Mouse (Mus musculus): ENCODE results near the gene Tmem123. TPM values are rescaled to one million over a fixed set of nuclear protein-coding genes. Genes with fewer than 3 reads are reported as not detected.
A peak's percentile ranks its signal among the peaks of the same experiment; 100 is the strongest.

Tmem123 gene
- polyA plus RNA-seq, 1 experiment: 25.1 TPM

DNA sequence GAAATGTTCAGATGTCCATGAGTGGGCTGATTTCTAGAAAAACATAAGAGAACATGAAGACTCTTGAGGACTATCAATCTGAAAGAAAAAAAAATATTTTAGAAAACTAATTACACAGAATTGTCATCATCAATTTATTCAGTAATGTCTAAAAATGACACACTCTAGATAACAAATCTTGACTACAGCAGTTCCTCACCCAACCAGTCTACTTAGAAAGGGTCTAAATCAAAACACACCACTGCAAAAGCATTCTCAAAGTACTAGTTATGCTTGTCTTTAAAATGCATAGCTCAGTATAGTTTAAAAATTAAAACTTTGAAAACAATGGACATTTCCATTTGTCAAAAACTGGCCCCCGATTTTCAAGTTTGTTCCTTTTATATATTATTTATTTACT, 71.5 kb downstream of the Tmem123 start:
- Histone ChIP-seq H3K4me1 (ENCODE audit: control insufficient read depth, insufficient read depth, insufficient read length, low read length) (no peaks in the 10 kb centered on the region; the same call in 1 of the 2 replicates), H3K27me3 (ENCODE audit: control insufficient read depth, insufficient read depth, low read length) (no peaks in the 10 kb centered on the region), H3K27ac (ENCODE audit: insufficient read depth, low read depth, low read length) (no peak overlapping the region), H3K36me3 (ENCODE audit: control insufficient read depth, insufficient read depth, low read length) (peaks cover 15% of the 10 kb centered on the region), H3K4me3 (ENCODE audit: low read depth, low read length) (no peak overlapping the region)
- 66% methylated on average over 1 of the region's 1 CpGs for WGBS
- TF ChIP-seq CTCF (IDR thresholded peaks at IDR 0.05; ENCODE audit: extremely low read depth, insufficient read length, insufficient replicate concordance, low read depth, low read length) (no peak), POLR2A (IDR thresholded peaks at IDR 0.05; ENCODE audit: low read depth, low read length) (no peak)

DNA sequence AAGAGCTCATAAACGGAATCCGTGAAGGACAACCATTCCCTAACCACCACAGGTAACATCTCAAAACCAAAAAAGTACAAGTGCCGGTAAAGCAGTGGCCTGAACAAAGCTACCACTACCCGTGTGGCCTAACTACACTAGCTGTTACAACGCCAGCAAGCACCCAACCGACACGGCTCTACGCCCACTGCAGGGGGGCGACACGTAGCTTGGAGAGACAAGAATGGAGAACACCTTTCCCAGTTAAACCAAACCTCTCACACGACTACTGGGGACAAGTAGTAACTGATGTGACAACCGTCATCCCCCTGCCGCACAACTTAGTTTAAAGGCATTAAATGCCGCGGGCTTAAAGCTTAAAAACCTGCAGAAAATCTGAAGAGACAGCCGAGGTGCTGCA, 72.5 kb downstream of the Tmem123 start:
- H3K36me3 ChIP-seq (ENCODE audit: control insufficient read depth, insufficient read depth, low read length): peaks cover 15% of the 10 kb centered on the region
- no peaks in the 10 kb centered on the region; the same call in 1 of the 2 replicates for H3K4me1 ChIP-seq (ENCODE audit: control insufficient read depth, insufficient read depth, insufficient read length, low read length)
- H3K27me3 ChIP-seq (ENCODE audit: control insufficient read depth, insufficient read depth, low read length): no peaks in the 10 kb centered on the region
- TF ChIP-seq CTCF (IDR thresholded peaks at IDR 0.05; ENCODE audit: extremely low read depth, insufficient read length, insufficient replicate concordance, low read depth, low read length) (no peak), POLR2A (IDR thresholded peaks at IDR 0.05; ENCODE audit: low read depth, low read length) (no peak)
- H3K4me3 ChIP-seq (ENCODE audit: low read depth, low read length): peak overlapping the region; percentile 96
- under 1% methylated on average over 16 of the region's 16 CpGs for WGBS
- peak overlapping the region; percentile 99 for H3K27ac ChIP-seq (ENCODE audit: insufficient read depth, low read depth, low read length)

DNA sequence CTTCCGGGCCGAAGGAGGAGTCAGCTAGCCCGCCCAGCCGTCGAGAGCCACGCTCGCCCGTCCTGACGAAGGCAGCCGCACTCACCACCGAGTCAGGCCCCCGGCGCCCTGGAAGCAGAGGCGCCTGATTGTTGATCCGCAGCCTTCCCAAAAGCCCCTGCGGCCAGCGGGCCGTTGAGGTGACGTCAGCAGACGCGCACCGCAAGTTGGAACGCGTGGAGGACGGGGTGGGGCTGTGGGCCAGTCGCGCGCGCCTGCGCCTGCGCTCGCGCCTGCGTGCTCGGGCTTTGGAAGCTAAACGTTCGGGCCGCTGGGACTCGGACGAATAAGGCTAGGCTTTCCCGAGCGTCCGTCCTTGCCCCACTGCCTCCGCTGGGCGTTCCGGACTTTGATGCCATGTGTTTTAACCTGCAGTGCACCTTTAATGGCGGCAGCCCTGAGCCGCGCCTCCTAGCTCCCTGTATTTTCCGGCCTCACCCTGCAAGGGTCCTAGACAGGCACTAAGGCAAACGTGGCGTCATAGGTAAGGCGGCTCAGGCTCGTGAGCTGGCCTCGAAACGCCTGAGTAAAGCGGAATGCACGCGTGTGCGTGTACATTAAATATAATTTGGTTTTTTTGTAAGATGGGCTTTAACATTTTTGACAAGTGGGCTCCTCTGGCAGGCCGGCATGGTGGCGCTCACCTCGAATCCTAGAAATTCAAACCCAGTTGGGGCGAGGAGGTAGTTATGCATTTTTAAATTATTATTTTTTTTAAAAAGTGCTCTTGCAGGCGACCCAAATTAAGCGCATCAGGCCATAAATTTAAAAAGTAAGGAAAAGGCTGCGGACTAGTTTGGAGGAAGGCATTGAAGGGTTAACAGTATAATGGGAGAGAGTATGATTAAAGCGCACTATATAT, 73.3 kb downstream of the Tmem123 start, which contains the start of gene Birc2:
Gene Birc2 (minus strand): TSS at position 160 of the 901 bp plus-strand sequence.
- Histone ChIP-seq H3K4me1 (ENCODE audit: control insufficient read depth, insufficient read depth, insufficient read length, low read length) (no peaks in the 10 kb centered on the region; the same call in 1 of the 2 replicates), H3K27me3 (ENCODE audit: control insufficient read depth, insufficient read depth, low read length) (no peaks in the 10 kb centered on the region), H3K27ac (ENCODE audit: insufficient read depth, low read depth, low read length) (peak within 1 kb of the TSS; percentile 99), H3K4me3 (ENCODE audit: low read depth, low read length) (peak within 1 kb of the TSS; percentile 96), H3K36me3 (ENCODE audit: control insufficient read depth, insufficient read depth, low read length) (peaks cover 15% of the 10 kb centered on the region)
- WGBS: under 1% methylated on average over 68 of the region's 68 CpGs
- no peak for TF ChIP-seq CTCF (IDR thresholded peaks at IDR 0.05; ENCODE audit: extremely low read depth, insufficient read length, insufficient replicate concordance, low read depth, low read length)
- TF ChIP-seq POLR2A (IDR thresholded peaks at IDR 0.05; ENCODE audit: low read depth, low read length): peak; percentile 78

DNA sequence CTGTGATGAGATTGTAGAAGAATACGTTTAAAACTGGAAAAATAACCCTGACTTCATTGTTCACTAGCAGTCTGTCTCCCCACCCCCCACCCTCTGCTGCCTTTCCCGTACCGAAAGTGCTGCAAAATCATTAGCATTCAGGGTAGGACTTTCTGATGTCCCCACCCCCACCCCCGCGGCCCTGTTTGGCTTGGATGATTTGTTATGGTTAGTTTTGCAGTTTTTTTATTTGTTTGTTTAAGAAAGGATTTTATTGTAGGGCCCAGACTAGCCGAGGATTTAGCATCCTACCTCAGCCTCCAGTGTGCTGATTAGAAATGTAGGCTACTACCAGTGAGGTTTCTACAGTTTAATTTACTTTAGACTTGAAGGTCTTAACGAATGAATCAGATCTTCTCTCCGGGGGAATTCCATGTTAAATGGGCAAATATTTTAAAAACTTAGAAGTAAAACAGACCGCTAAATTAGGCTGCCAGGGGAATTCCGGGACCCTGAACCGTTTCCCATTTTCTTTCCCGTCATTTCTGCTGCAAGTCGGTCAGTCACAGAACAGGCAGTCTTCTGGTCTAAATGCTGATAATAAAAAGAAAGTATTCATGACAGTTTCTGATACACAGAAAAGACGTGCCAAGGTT, 74.1 kb downstream of the Tmem123 start:
- Histone ChIP-seq H3K4me1 (ENCODE audit: control insufficient read depth, insufficient read depth, insufficient read length, low read length) (no peaks in the 10 kb centered on the region; the same call in 1 of the 2 replicates), H3K27me3 (ENCODE audit: control insufficient read depth, insufficient read depth, low read length) (no peaks in the 10 kb centered on the region), H3K27ac (ENCODE audit: insufficient read depth, low read depth, low read length) (peak overlapping the region; percentile 97), H3K36me3 (ENCODE audit: control insufficient read depth, insufficient read depth, low read length) (peaks cover 13% of the 10 kb centered on the region), H3K4me3 (ENCODE audit: low read depth, low read length) (peak overlapping the region; percentile 21; the same call in 1 of the 2 replicates)
- WGBS: 17% methylated on average over 14 of the region's 14 CpGs
- TF ChIP-seq POLR2A (IDR thresholded peaks at IDR 0.05; ENCODE audit: low read depth, low read length) (no peak), CTCF (IDR thresholded peaks at IDR 0.05; ENCODE audit: extremely low read depth, insufficient read length, insufficient replicate concordance, low read depth, low read length) (no peak)

DNA sequence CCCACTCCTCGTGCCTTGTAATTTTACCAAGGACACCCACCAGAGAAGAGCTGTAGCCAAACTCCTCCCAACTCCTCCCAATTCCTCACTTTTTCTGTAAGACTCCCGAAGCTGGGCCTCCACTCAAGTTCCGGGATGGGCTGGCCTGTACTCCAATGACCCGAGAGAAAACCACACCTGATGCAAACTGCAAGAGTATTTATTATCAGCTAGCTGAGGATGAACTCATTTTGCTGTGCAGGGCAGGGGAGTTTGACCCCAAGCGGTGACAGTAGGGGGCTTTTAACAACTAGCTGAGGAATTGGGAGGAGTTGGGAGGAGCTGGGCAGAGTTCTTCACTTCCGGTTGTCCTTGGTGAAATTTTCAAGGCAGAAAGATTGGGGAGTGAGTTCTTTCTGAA, 77.4 kb downstream of the Tmem123 start:
- Histone ChIP-seq H3K4me1 (ENCODE audit: control insufficient read depth, insufficient read depth, insufficient read length, low read length) (no peaks in the 10 kb centered on the region), H3K36me3 (ENCODE audit: control insufficient read depth, insufficient read depth, low read length) (no peaks in the 10 kb centered on the region), H3K4me3 (ENCODE audit: low read depth, low read length) (no peak overlapping the region), H3K27ac (ENCODE audit: insufficient read depth, low read depth, low read length) (no peak overlapping the region), H3K27me3 (ENCODE audit: control insufficient read depth, insufficient read depth, low read length) (no peaks in the 10 kb centered on the region)
- 77% methylated on average over 6 of the region's 6 CpGs for WGBS
- no peak for TF ChIP-seq CTCF (IDR thresholded peaks at IDR 0.05; ENCODE audit: extremely low read depth, insufficient read length, insufficient replicate concordance, low read depth, low read length)
- TF ChIP-seq POLR2A (IDR thresholded peaks at IDR 0.05; ENCODE audit: low read depth, low read length): no peak

Other genes starting within 250 kb of the Tmem123 start
- not detected in 2 replicates for gene Mmp8, start 205.6 kb upstream of the Tmem123 start, polyA plus RNA-seq (2012; rRNA removed)
- not detected in 2 replicates for gene Mmp27, start 192.6 kb upstream of the Tmem123 start, polyA plus RNA-seq (2012; rRNA removed)
- gene Mmp20, start 135.8 kb upstream of the Tmem123 start, polyA plus RNA-seq (2012; rRNA removed): 0.04 TPM in 1 of 2 replicates, not detected in the other
- gene Mmp7, start 72.0 kb upstream of the Tmem123 start, polyA plus RNA-seq (2012; rRNA removed): 33.1 and 112 TPM in 2 replicates
- 3.5 and 5.4 TPM in 2 replicates for gene Birc2, start 73.0 kb downstream of the Tmem123 start, polyA plus RNA-seq (2012; rRNA removed)
- gene Birc3, start 109.1 kb downstream of the Tmem123 start, polyA plus RNA-seq (2012; rRNA removed): 6.1 and 13.7 TPM in 2 replicates
- 32.7 and 46.6 TPM in 2 replicates for gene Yap1, start 240.6 kb downstream of the Tmem123 start, polyA plus RNA-seq (2012; rRNA removed)

Data from small intestine, adult 2 months (tissue).